Mouse (Mus musculus) heart, postnatal 0 days (tissue): ENCODE results near the gene Arhgap11a.

Experiments
- CTCF ChIP-seq: IDR thresholded peaks from 2 replicates; pipeline ENCODE4 v1.5.1; 2016; ENCODE audit warnings: antibody characterized with exemption, control low read depth, low read depth
- EP300 ChIP-seq: IDR thresholded peaks from 2 replicates; pipeline ENCODE4 v1.6.1; 2016; ENCODE audit warnings: antibody characterized with exemption, low read depth

- TF ChIP-seq CTCF (no peak), EP300 (no peak)
Observed at GRCm38 (mm10) chr2:113787882-113788281, 60.6 kb downstream of the Arhgap11a start.
